30 mouse cellular contexts compared by ENCODE assay signal in genomic region chr12:25086966-25087365, GRCm38 (mm10). TPM values are rescaled to one million over a fixed set of nuclear protein-coding genes. Genes with fewer than 3 reads are reported as not detected.
DNase-seq lines count a peak whose midpoint lies in the region; ATAC-seq lines count a peak whose summit lies in the region.
"Had no signal": no experiment of that assay in that cellular context is flagged by ENCODE, and none has a peak within 500 bp of the region (broad histone marks: within the 10 kb centered on the region; RNA-seq: fewer than 3 reads in every experiment).

No protein-coding gene starts in this region.

- no peaks in the 10 kb centered on the region for H3K27me3 ChIP-seq in heart, embryonic 10.5 days (ENCODE audit: insufficient read depth, poor library complexity, severe bottlenecking)
- H3K27me3 ChIP-seq in kidney, embryonic 16.5 days (ENCODE audit: insufficient read depth, low read length) = no peaks in the 10 kb centered on the region
- H3K27me3 ChIP-seq: embryonic facial prominence, embryonic 15.5 days; heart, embryonic 15.5 days; hindbrain, embryonic 12.5 days; intestine, embryonic 15.5 days; limb, embryonic 15.5 days; midbrain, embryonic 12.5 days had no signal

- peaks cover 39% of the 10 kb centered on the region for H3K4me1 ChIP-seq in heart, embryonic 10.5 days
- peaks cover 16% of the 10 kb centered on the region; the same call in 1 of the 2 replicates for H3K4me1 ChIP-seq in kidney, embryonic 16.5 days (ENCODE audit: insufficient read depth, low read length)
- H3K4me1 ChIP-seq: hindbrain, embryonic 12.5 days; intestine, embryonic 15.5 days had no signal

- intact Hi-C loops in left cerebral cortex, postnatal 4 days (cut with DNase I) = no loop called here

- H3K9ac ChIP-seq in kidney, embryonic 16.5 days (replicated peaks; ENCODE audit: low read length) = no peak overlapping the region
- H3K9ac ChIP-seq: embryonic facial prominence, embryonic 15.5 days; forebrain, embryonic 12.5 days; forebrain, postnatal 0 days; heart, embryonic 15.5 days; hindbrain, embryonic 12.5 days; intestine, embryonic 15.5 days; limb, embryonic 15.5 days; liver, embryonic 13.5 days; midbrain, embryonic 12.5 days had no signal

- H3K9me3 ChIP-seq in heart, embryonic 10.5 days = no peaks in the 10 kb centered on the region
- H3K9me3 ChIP-seq in kidney, embryonic 16.5 days (ENCODE audit: low read length) = no peaks in the 10 kb centered on the region
- H3K9me3 ChIP-seq: embryonic facial prominence, embryonic 10.5 days; embryonic facial prominence, embryonic 15.5 days; forebrain, embryonic 12.5 days; G1E; heart, embryonic 15.5 days; hindbrain, embryonic 12.5 days; intestine, embryonic 15.5 days; limb, embryonic 15.5 days; liver, embryonic 13.5 days; midbrain, embryonic 12.5 days had no signal

- no peak for DNase-seq in heart, embryonic 10.5 days (ENCODE audit: low spot score)
- DNase-seq in heart, postnatal 4 days = no peak
- DNase-seq in left cerebral cortex, postnatal 4 days = peak; percentile 35
- no peak for DNase-seq in left cerebral cortex, adult 18-20 months (ENCODE audit: low spot score in 2 of 2)
- peak; percentile 28 for DNase-seq in Muller cell, postnatal 12 days (ENCODE audit: inconsistent ontology term)
- DNase-seq in right cerebral cortex, postnatal 4 days = no peak
- no peak for DNase-seq in c-Kit-positive CD71-positive TER-119-positive erythroid progenitor cells, embryonic 14.5 days (ENCODE audit: low spot score)
- DNase-seq: adrenal gland, postnatal 25 days; cerebellum, adult 18-20 months; cerebellum, postnatal 14 days; forebrain, postnatal 0 days; gastrocnemius, postnatal 10 days; liver, embryonic 13.5 days; lung, adult 18-20 months; lung, postnatal 36 days; right cerebral cortex, postnatal 25 days; spleen, adult 18-20 months; thymus, postnatal 14 days had no signal

- no peaks in the 10 kb centered on the region for H3K36me3 ChIP-seq in heart, embryonic 10.5 days
- no peaks in the 10 kb centered on the region for H3K36me3 ChIP-seq in kidney, embryonic 16.5 days (ENCODE audit: insufficient read depth, low read length)
- H3K36me3 ChIP-seq: embryonic facial prominence, embryonic 10.5 days; embryonic facial prominence, embryonic 15.5 days; forebrain, embryonic 12.5 days; G1E; heart, embryonic 15.5 days; hindbrain, embryonic 12.5 days; intestine, embryonic 15.5 days; limb, embryonic 15.5 days; liver, embryonic 13.5 days; midbrain, embryonic 12.5 days had no signal

- H3K4me2 ChIP-seq in kidney, embryonic 16.5 days (replicated peaks; ENCODE audit: low read depth, low read length) = no peak overlapping the region
- H3K4me2 ChIP-seq: embryonic facial prominence, embryonic 15.5 days; forebrain, embryonic 12.5 days; heart, embryonic 15.5 days; hindbrain, embryonic 12.5 days; intestine, embryonic 15.5 days; limb, embryonic 15.5 days; liver, embryonic 13.5 days; midbrain, embryonic 12.5 days had no signal

- H3K4me3 ChIP-seq in heart, embryonic 10.5 days = no peak overlapping the region
- no peak overlapping the region for H3K4me3 ChIP-seq in kidney, embryonic 16.5 days (ENCODE audit: low read length)
- H3K4me3 ChIP-seq: embryonic facial prominence, embryonic 10.5 days; embryonic facial prominence, embryonic 15.5 days; forebrain, embryonic 12.5 days; heart, embryonic 15.5 days; hindbrain, embryonic 12.5 days; intestine, embryonic 15.5 days; left cerebral cortex, adult 2 months; limb, embryonic 15.5 days; liver, embryonic 13.5 days; midbrain, embryonic 12.5 days had no signal

- H3K27ac ChIP-seq in heart, embryonic 10.5 days = peak overlapping the region; percentile 49; the same call in 1 of the 2 replicates
- 0 out of 2 replicates have a peak overlapping the region, but pooled peaks have one; percentile 29 for H3K27ac ChIP-seq in kidney, embryonic 16.5 days (ENCODE audit: low read length)
- H3K27ac ChIP-seq: embryonic facial prominence, embryonic 10.5 days; embryonic facial prominence, embryonic 15.5 days; forebrain, embryonic 12.5 days; heart, embryonic 15.5 days; hindbrain, embryonic 12.5 days; hindbrain, postnatal 0 days; intestine, embryonic 15.5 days; left cerebral cortex, adult 2 months; limb, embryonic 15.5 days; liver, embryonic 13.5 days; midbrain, embryonic 12.5 days had no signal

- WGBS in heart, embryonic 10.5 days = 52% methylated on average over 4 of the region's 4 CpGs
- 29% methylated on average over 4 of the region's 4 CpGs for WGBS in kidney, embryonic 16.5 days

- ATAC-seq in kidney, embryonic 16.5 days (ENCODE audit: low FRiP score, low TSS enrichment) = no peak
- ATAC-seq: forebrain, postnatal 0 days; hindbrain, postnatal 0 days; intestine, embryonic 15.5 days had no signal

RNA-seq across cellular contexts. Expression of gene Id2, which starts 10.0 kb away (rescaled TPM):
- 390 and 444 TPM in 2 replicates for polyA plus RNA-seq in heart, embryonic 10.5 days (2016; fragmentation: Nextera tagmentation; extraction: Ambion mirVana)
- total RNA-seq in heart, postnatal 4 days (2021) = 10 to 100 TPM; 35.5 to 38.2 TPM
- 100 to 1,000 TPM; 174 to 182 TPM for total RNA-seq in left cerebral cortex, postnatal 4 days (2021)
- 100 to 1,000 TPM; 127 to 156 TPM for total RNA-seq in left cerebral cortex, adult 18-20 months (2021)
- polyA plus RNA-seq in kidney, embryonic 16.5 days (2015; fragmentation: Nextera tagmentation; extraction: Ambion mirVana) = 474 and 534 TPM in 2 replicates
- polyA plus RNA-seq: G1E had no signal

Comparison
In these comparisons a context has a peak if more than half of its experiments do, and no peak if none do; other contexts are left out.
1. DNase-seq: peak in left cerebral cortex, postnatal 4 days (single experiment) and Muller cell, postnatal 12 days (single experiment); none in heart, embryonic 10.5 days (single experiment), heart, postnatal 4 days (single experiment), left cerebral cortex, adult 18-20 months (0 of 2), right cerebral cortex, postnatal 4 days (single experiment) and c-Kit-positive CD71-positive TER-119-positive erythroid progenitor cells, embryonic 14.5 days (single experiment).